Mouse (Mus musculus) lung, postnatal 0 days (tissue): ENCODE data around the gene Ankrd55.

Source experiments
- CTCF ChIP-seq: IDR thresholded peaks from 2 replicates; pipeline ENCODE4 v1.5.1; 2016; ENCODE audit warnings: antibody characterized with exemption, mild to moderate bottlenecking
- EP300 ChIP-seq: IDR thresholded peaks from 2 replicates; pipeline ENCODE4 v1.6.1; 2016; ENCODE audit warnings: antibody characterized with exemption, mild to moderate bottlenecking, control low read depth

DNA sequence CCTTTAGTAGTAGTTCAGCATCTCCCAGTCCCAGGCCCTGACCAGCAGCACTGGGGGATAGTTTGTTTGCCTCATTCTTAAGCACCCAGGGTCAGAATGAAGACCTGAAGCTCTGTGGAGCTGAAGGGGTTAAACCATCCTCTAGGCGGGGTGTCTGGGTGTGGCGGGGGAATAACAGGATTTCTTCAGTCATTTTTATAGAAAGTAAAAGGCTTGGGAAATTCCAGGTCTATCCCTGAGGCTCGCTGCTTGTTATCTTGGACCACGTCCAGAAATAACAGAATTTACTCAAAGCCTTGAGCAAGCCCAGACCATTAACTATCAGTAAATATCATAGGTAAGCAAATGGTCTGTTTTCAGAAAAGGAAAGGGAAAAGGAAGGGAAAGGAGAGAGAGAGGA lies 39.3 kb downstream of the Ankrd55 start:
- no peak for TF ChIP-seq CTCF
- no peak for TF ChIP-seq EP300
